Mouse (Mus musculus): ENCODE measurements at regions not wholly inside any gene's neighbourhood (a gene's known extent, or its start where the extent isn't known, plus 50 kb on each side); places are given as distances from the start of the nearest gene placed in this dataset.

DNA sequence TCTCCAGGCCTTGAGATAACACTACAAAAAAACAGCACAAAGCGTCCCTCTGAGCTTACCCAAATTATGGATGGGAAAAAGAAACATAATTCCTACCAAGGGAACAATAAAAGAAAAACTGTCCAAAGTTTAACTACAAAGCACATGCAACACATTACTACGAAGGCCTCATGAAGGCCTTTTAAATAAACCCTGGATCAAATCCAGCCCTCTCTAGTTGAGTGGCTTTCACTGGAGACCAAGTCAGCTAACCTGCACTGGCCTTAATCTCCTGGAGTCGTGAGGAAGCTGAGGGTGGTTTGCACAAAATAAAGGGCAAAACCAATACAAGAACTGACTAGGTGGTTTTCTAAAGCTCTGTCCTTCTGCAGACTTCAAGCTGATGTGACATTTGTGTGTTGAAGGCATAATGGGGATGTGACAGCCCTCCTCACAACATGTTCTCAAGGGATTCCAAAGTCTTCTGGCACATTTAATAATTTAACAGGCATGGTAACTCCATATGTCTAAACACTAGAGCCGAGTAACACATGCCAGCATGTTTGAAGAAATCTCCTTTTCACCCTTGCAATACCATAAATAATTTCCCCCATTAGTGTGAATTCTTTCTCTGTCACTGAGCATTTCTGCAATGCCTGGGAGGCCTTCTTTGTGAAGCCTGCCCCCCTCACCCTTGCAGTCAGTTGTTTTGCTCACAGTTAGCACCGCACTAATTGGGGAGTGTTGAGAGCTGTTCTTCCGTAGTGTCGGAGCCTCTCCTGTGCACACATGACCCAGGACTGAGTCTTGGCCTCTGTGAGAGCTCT, 50.0 kb upstream of the Cep85l start:
- no peak for DNase-seq (ENCODE audit: low spot score)
- 49% methylated on average over 7 of the region's 7 CpGs for WGBS

More for the DNA sequence above, 50.0 kb upstream of the Cep85l start:
- H3K27me3 ChIP-seq (replicated peaks; ENCODE audit: low read depth, poor library complexity, severe bottlenecking) = no peaks in the 10 kb centered on the region
- H3K4me3 ChIP-seq = no peak overlapping the region
- H3K36me3 ChIP-seq (replicated peaks) = no peaks in the 10 kb centered on the region
- H3K9me3 ChIP-seq = no peaks in the 10 kb centered on the region
- peaks cover 19% of the 10 kb centered on the region for H3K4me1 ChIP-seq
- H3K27ac ChIP-seq (replicated peaks) = no peak overlapping the region

Data from embryonic facial prominence, embryonic 10.5 days (tissue).